Mouse (Mus musculus) left cerebral cortex, postnatal 36 days (tissue): ENCODE measurements around the gene Rpgr. TPM values are rescaled to one million over a fixed set of nuclear protein-coding genes. Genes with fewer than 3 reads are reported as not detected.
A peak's percentile ranks its signal among the peaks of the same experiment; 100 is the strongest.

Experiments
- DNase-seq, 2 experiments: peaks; one replicate each; pipeline ENCODE4 v3.0.0; 2021 to 2022; ENCODE audit warnings: low spot score in 2 of 2, mixed read lengths in 1 of 2
- intact Hi-C: fragments of 180-260 bp; cut with DNase I; formaldehyde crosslinking; loops from one replicate; pipeline ENCODE4 v1.15.1; 2025
- total RNA-seq, 2 experiments: library from RNA; stranded (reverse); gene quantifications; 2 replicates each; pipeline ENCODE4 v1.2.3; 2021

Rpgr gene
- total RNA-seq, 2 experiments from 2014 or later: 16.4 to 24.3 TPM

GRCm38 (mm10) chrX:10080385-10080784 lies 136.3 kb downstream of the Rpgr start:
- intact Hi-C loops: no loop called here
- DNase-seq: no peak

- DNase-seq: no peak
- intact Hi-C loops: no loop called here
These were observed 136.7 kb downstream of the Rpgr start for GRCm38 (mm10) chrX:10079981-10080380.

- intact Hi-C loops: no loop called here
- DNase-seq: peak in 1 of 2 experiments; percentile 4
These were observed 142.8 kb downstream of the Rpgr start for GRCm38 (mm10) chrX:10073966-10074365.

- intact Hi-C loops: loop anchor here (2.0 kb wide), 1 partner anchor 943 kb away; no protein-coding TSS in a partner anchor
- DNase-seq: no peak
These were observed 145.2 kb downstream of the Rpgr start for GRCm38 (mm10) chrX:10071529-10071928.

GRCm38 (mm10) chrX:10070689-10071088 lies 146.0 kb downstream of the Rpgr start:
- peak; percentile 9 to 12 for DNase-seq
- intact Hi-C loops: loop anchor here (2.0 kb wide), 1 partner anchor 942 kb away; no protein-coding TSS in a partner anchor

GRCm38 (mm10) chrX:10069405-10069804 lies 147.3 kb downstream of the Rpgr start:
- DNase-seq: no peak
- intact Hi-C loops: no loop called here

GRCm38 (mm10) chrX:10063781-10064180 lies 152.9 kb downstream of the Rpgr start:
- DNase-seq: no peak
- intact Hi-C loops: no loop called here

GRCm38 (mm10) chrX:10063361-10063760 lies 153.4 kb downstream of the Rpgr start:
- DNase-seq: no peak
- intact Hi-C loops: no loop called here

GRCm38 (mm10) chrX:10062201-10062600 lies 154.5 kb downstream of the Rpgr start:
- intact Hi-C loops: no loop called here
- DNase-seq: no peak

GRCm38 (mm10) chrX:10034666-10035065 lies 182.1 kb downstream of the Rpgr start:
- intact Hi-C loops: no loop called here
- DNase-seq: no peak

Other genes with a start within 250 kb of the Rpgr start
- under 1 TPM; 0.39 to 0.63 TPM for gene Srpx, start 99.2 kb downstream of the Rpgr start, total RNA-seq
- gene Otc, start 35.4 kb upstream of the Rpgr start, total RNA-seq: not detected